10 mouse cellular contexts compared by ENCODE assay signal in genomic region chr8:104403596-104403995, GRCm38 (mm10). TPM values are rescaled to one million over a fixed set of nuclear protein-coding genes. Genes with fewer than 3 reads are reported as not detected.
DNase-seq lines count a peak whose midpoint lies in the region; ATAC-seq and TF ChIP-seq lines count a peak whose summit lies in the region.
"Had no signal": no experiment of that assay in that cellular context is flagged by ENCODE, and none has a peak within 500 bp of the region (broad histone marks: within the 10 kb centered on the region; RNA-seq: fewer than 3 reads in every experiment).

No protein-coding gene starts in this region.

- TF ChIP-seq POLR2A in bone marrow, adult 2 months (IDR thresholded peaks at IDR 0.05; ENCODE audit: borderline replicate concordance, control insufficient read depth, low read depth, low read length) = no peak
- no peak for TF ChIP-seq POLR2A in small intestine, adult 2 months (IDR thresholded peaks at IDR 0.05; ENCODE audit: low read depth, low read length)

- no peak overlapping the region for H3K4me2 ChIP-seq in hindbrain, postnatal 0 days (ENCODE audit: low read depth, low read length)
- H3K4me2 ChIP-seq in midbrain, postnatal 0 days (ENCODE audit: low read depth, low read length, poor library complexity, severe bottlenecking) = no peak overlapping the region
- H3K4me2 ChIP-seq in midbrain, embryonic 14.5 days (ENCODE audit: low read length) = no peak overlapping the region
- H3K4me2 ChIP-seq: hindbrain, embryonic 15.5 days had no signal

- no peaks in the 10 kb centered on the region for H3K9me3 ChIP-seq in hindbrain, postnatal 0 days (ENCODE audit: low read length)
- peaks cover 4% of the 10 kb centered on the region; the same call in 1 of the 2 replicates for H3K9me3 ChIP-seq in hindbrain, embryonic 10.5 days
- H3K9me3 ChIP-seq in midbrain, postnatal 0 days (ENCODE audit: low read length) = no peaks in the 10 kb centered on the region
- H3K9me3 ChIP-seq in midbrain, embryonic 14.5 days (ENCODE audit: control insufficient read depth, low read length) = no peaks in the 10 kb centered on the region
- H3K9me3 ChIP-seq: hindbrain, embryonic 15.5 days had no signal

- TF ChIP-seq CTCF in hindbrain, postnatal 0 days (IDR thresholded peaks at IDR 0.05; ENCODE audit: low read depth) = peak; percentile 51
- TF ChIP-seq CTCF in midbrain, postnatal 0 days (IDR thresholded peaks at IDR 0.05) = peak; percentile 53
- TF ChIP-seq CTCF in bone marrow, adult 2 months (IDR thresholded peaks at IDR 0.05; ENCODE audit: control insufficient read depth, insufficient read depth, low read length) = peak; percentile 47
- peak; percentile 79; the same call in 1 of the 2 replicates for TF ChIP-seq CTCF in small intestine, adult 2 months (IDR thresholded peaks at IDR 0.05; ENCODE audit: extremely low read depth, insufficient read length, insufficient replicate concordance, low read depth, low read length)

- no peak for DNase-seq in hindbrain, postnatal 0 days (ENCODE audit: low spot score)
- DNase-seq in hindbrain, embryonic 10.5 days (ENCODE audit: low spot score) = no peak
- DNase-seq in midbrain, postnatal 0 days (ENCODE audit: low spot score) = no peak
- DNase-seq in midbrain, embryonic 14.5 days = no peak
- DNase-seq in left cerebral cortex, postnatal 10 days (ENCODE audit: extremely low spot score in 1 of 2, low spot score in 2 of 2) = no peak
- DNase-seq in neural tube, embryonic 10.5 days (ENCODE audit: extremely low spot score, low spot score) = no peak
- DNase-seq: thymus, postnatal 36 days had no signal

- no peak overlapping the region for H3K4me3 ChIP-seq in hindbrain, postnatal 0 days (ENCODE audit: low read length)
- H3K4me3 ChIP-seq in hindbrain, embryonic 10.5 days = no peak overlapping the region
- H3K4me3 ChIP-seq in midbrain, postnatal 0 days (ENCODE audit: low read depth, low read length) = no peak overlapping the region
- no peak overlapping the region for H3K4me3 ChIP-seq in midbrain, embryonic 14.5 days (replicated peaks; ENCODE audit: low read depth, low read length)
- H3K4me3 ChIP-seq in bone marrow, adult 2 months (replicated peaks; ENCODE audit: control insufficient read depth, low read depth, low read length) = no peak overlapping the region
- no peak overlapping the region for H3K4me3 ChIP-seq in small intestine, adult 2 months (ENCODE audit: low read depth, low read length)
- H3K4me3 ChIP-seq: hindbrain, embryonic 15.5 days had no signal

- whole genome bisulfite sequencing in hindbrain, postnatal 0 days = 78% methylated on average over 3 of the region's 3 CpGs
- WGBS in hindbrain, embryonic 10.5 days = 73% methylated on average over 3 of the region's 3 CpGs
- 71% methylated on average over 3 of the region's 3 CpGs for WGBS in midbrain, postnatal 0 days
- 72% methylated on average over 3 of the region's 3 CpGs for WGBS in midbrain, embryonic 14.5 days
- 72% methylated on average over 3 of the region's 3 CpGs for WGBS in bone marrow, adult 2 months
- 69% methylated on average over 3 of the region's 3 CpGs for WGBS in small intestine, adult 2 months

- no peaks in the 10 kb centered on the region for H3K27me3 ChIP-seq in hindbrain, postnatal 0 days (ENCODE audit: insufficient read depth, low read length)
- H3K27me3 ChIP-seq in hindbrain, embryonic 10.5 days (ENCODE audit: insufficient read depth, poor library complexity, severe bottlenecking) = no peaks in the 10 kb centered on the region
- H3K27me3 ChIP-seq in midbrain, postnatal 0 days (ENCODE audit: insufficient read depth, low read length) = no peaks in the 10 kb centered on the region
- no peaks in the 10 kb centered on the region for H3K27me3 ChIP-seq in midbrain, embryonic 14.5 days (ENCODE audit: control insufficient read depth, insufficient read depth, low read length)
- no peaks in the 10 kb centered on the region for H3K27me3 ChIP-seq in small intestine, adult 2 months (ENCODE audit: control insufficient read depth, insufficient read depth, low read length)
- H3K27me3 ChIP-seq: hindbrain, embryonic 15.5 days had no signal

- H3K27ac ChIP-seq in hindbrain, postnatal 0 days = no peak overlapping the region
- no peak overlapping the region for H3K27ac ChIP-seq in hindbrain, embryonic 10.5 days
- H3K27ac ChIP-seq in midbrain, postnatal 0 days (ENCODE audit: low read depth, low read length) = no peak overlapping the region
- no peak overlapping the region for H3K27ac ChIP-seq in midbrain, embryonic 14.5 days (replicated peaks; ENCODE audit: low read depth, low read length)
- H3K27ac ChIP-seq in bone marrow, adult 2 months (ENCODE audit: control insufficient read depth, insufficient read depth, low read depth, low read length, poor library complexity) = no peak overlapping the region
- H3K27ac ChIP-seq in small intestine, adult 2 months (ENCODE audit: insufficient read depth, low read depth, low read length) = no peak overlapping the region
- H3K27ac ChIP-seq: hindbrain, embryonic 15.5 days had no signal

- H3K4me1 ChIP-seq in hindbrain, postnatal 0 days (ENCODE audit: insufficient read depth, low read length) = no peaks in the 10 kb centered on the region
- H3K4me1 ChIP-seq in hindbrain, embryonic 10.5 days (replicated peaks) = no peaks in the 10 kb centered on the region
- no peaks in the 10 kb centered on the region for H3K4me1 ChIP-seq in midbrain, postnatal 0 days (ENCODE audit: insufficient read depth, low read length)
- H3K4me1 ChIP-seq in midbrain, embryonic 14.5 days (ENCODE audit: control insufficient read depth, insufficient read depth, low read length) = no peaks in the 10 kb centered on the region
- no peaks in the 10 kb centered on the region for H3K4me1 ChIP-seq in bone marrow, adult 2 months (ENCODE audit: control insufficient read depth, insufficient read depth, low read length)
- H3K4me1 ChIP-seq in small intestine, adult 2 months (ENCODE audit: control insufficient read depth, insufficient read depth, insufficient read length, low read length) = no peaks in the 10 kb centered on the region
- H3K4me1 ChIP-seq: hindbrain, embryonic 15.5 days had no signal

- no peak for ATAC-seq in hindbrain, postnatal 0 days
- ATAC-seq in midbrain, postnatal 0 days (ENCODE audit: low FRiP score) = no peak
- no peak for ATAC-seq in midbrain, embryonic 14.5 days (ENCODE audit: low FRiP score, low TSS enrichment)

- intact Hi-C loops in left cerebral cortex, postnatal 10 days (cut with DNase I) = no loop called here

- no peak overlapping the region for H3K9ac ChIP-seq in hindbrain, postnatal 0 days (replicated peaks; ENCODE audit: low read length)
- no peak overlapping the region for H3K9ac ChIP-seq in midbrain, postnatal 0 days (replicated peaks; ENCODE audit: low read length, poor library complexity, severe bottlenecking)
- H3K9ac ChIP-seq in midbrain, embryonic 14.5 days (replicated peaks; ENCODE audit: low read length) = no peak overlapping the region
- H3K9ac ChIP-seq: hindbrain, embryonic 15.5 days had no signal

- no peaks in the 10 kb centered on the region for H3K36me3 ChIP-seq in hindbrain, postnatal 0 days (ENCODE audit: insufficient read depth, low read length)
- no peaks in the 10 kb centered on the region for H3K36me3 ChIP-seq in hindbrain, embryonic 10.5 days
- no peaks in the 10 kb centered on the region for H3K36me3 ChIP-seq in midbrain, postnatal 0 days (ENCODE audit: insufficient read depth, low read length)
- no peaks in the 10 kb centered on the region for H3K36me3 ChIP-seq in midbrain, embryonic 14.5 days (ENCODE audit: control insufficient read depth, insufficient read depth, low read length)
- H3K36me3 ChIP-seq in small intestine, adult 2 months (ENCODE audit: control insufficient read depth, insufficient read depth, low read length) = no peaks in the 10 kb centered on the region
- H3K36me3 ChIP-seq: hindbrain, embryonic 15.5 days had no signal

RNA-seq across cellular contexts. Expression of gene Cmtm4, which starts 8.0 kb away (rescaled TPM):
- 38.4 and 40.5 TPM in 2 replicates for total RNA-seq in hindbrain, postnatal 0 days (2014; rRNA removed)
- 2.7 and 2.9 TPM in 2 replicates for polyA plus RNA-seq in hindbrain, postnatal 0 days (2015; fragmentation: Nextera tagmentation; extraction: Ambion mirVana)
- 1.9 TPM in 2 replicates for polyA plus RNA-seq in hindbrain, embryonic 10.5 days (2016; fragmentation: Nextera tagmentation; extraction: Ambion mirVana)
- total RNA-seq in midbrain, postnatal 0 days (2014; rRNA removed) = 38.7 and 39.8 TPM in 2 replicates
- 2.5 and 2.7 TPM in 2 replicates for polyA plus RNA-seq in midbrain, postnatal 0 days (2015; fragmentation: Nextera tagmentation; extraction: Ambion mirVana)
- 3.6 and 5.1 TPM in 2 replicates for polyA plus RNA-seq in midbrain, embryonic 14.5 days (2014; fragmentation: Nextera tagmentation; extraction: Ambion mirVana)
- 0.50 and 2.4 TPM in 2 replicates for polyA plus RNA-seq in bone marrow, adult 2 months (2011; ENCODE audit: insufficient read depth, insufficient read length, low replicate concordance, missing spikeins)
- 13.0 and 25.6 TPM in 2 replicates for polyA plus RNA-seq in small intestine, adult 2 months (2012; rRNA removed)
- 10 to 100 TPM; 67.5 to 72.2 TPM for total RNA-seq in left cerebral cortex, postnatal 10 days (2021)

RNA-seq across cellular contexts. Expression of gene Dync1li2, which starts 39.3 kb away (rescaled TPM):
- 59.0 and 59.1 TPM in 2 replicates for total RNA-seq in hindbrain, postnatal 0 days (2014; rRNA removed)
- 71.1 and 73.9 TPM in 2 replicates for polyA plus RNA-seq in hindbrain, postnatal 0 days (2015; fragmentation: Nextera tagmentation; extraction: Ambion mirVana)
- 80.8 and 81.0 TPM in 2 replicates for polyA plus RNA-seq in hindbrain, embryonic 10.5 days (2016; fragmentation: Nextera tagmentation; extraction: Ambion mirVana)
- 80.5 and 106 TPM in 2 replicates for total RNA-seq in midbrain, postnatal 0 days (2014; rRNA removed)
- polyA plus RNA-seq in midbrain, postnatal 0 days (2015; fragmentation: Nextera tagmentation; extraction: Ambion mirVana) = 66.5 and 73.4 TPM in 2 replicates
- 69.1 and 103 TPM in 2 replicates for polyA plus RNA-seq in midbrain, embryonic 14.5 days (2014; fragmentation: Nextera tagmentation; extraction: Ambion mirVana)
- polyA plus RNA-seq in bone marrow, adult 2 months (2011; ENCODE audit: insufficient read depth, insufficient read length, low replicate concordance, missing spikeins) = 25.4 and 28.5 TPM in 2 replicates
- 3.9 and 4.4 TPM in 2 replicates for polyA plus RNA-seq in small intestine, adult 2 months (2012; rRNA removed)
- 100 to 1,000 TPM; 204 to 207 TPM for total RNA-seq in left cerebral cortex, postnatal 10 days (2021)
